Mouse (Mus musculus) G1E (cell line): ENCODE measurements at regions not wholly inside any gene's neighbourhood (a gene's known extent, or its start where the extent isn't known, plus 50 kb on each side); places are given as distances from the start of the nearest gene placed in this dataset.

Experiments
- ATAC-seq: 2 replicates; pipeline ENCODE4 v1.8.0; 2016; ENCODE audit warnings: mild to moderate bottlenecking; ENCODE audit not compliant: insufficient number of reproducible peaks, poor library complexity, low FRiP score, severe bottlenecking; ENCODE audit errors: extremely low read depth
- DNase-seq: peaks from one replicate; pipeline ENCODE4 v3.0.0; 2012; ENCODE audit warnings: low spot score
- H3K27me3 ChIP-seq: 2 replicates; pipeline ENCODE4 v1.6.1; 2012; ENCODE audit warnings: mild to moderate bottlenecking, low read length, inconsistent platforms; ENCODE audit not compliant: insufficient read depth
- H3K36me3 ChIP-seq: replicated peaks from 2 replicates; pipeline ENCODE3; 2012; ENCODE audit warnings: mild to moderate bottlenecking, inconsistent platforms
- H3K4me1 ChIP-seq: 2 replicates; pipeline ENCODE4 v1.6.1; 2012; ENCODE audit warnings: low read depth, low read length, inconsistent platforms, mixed read lengths; ENCODE audit not compliant: insufficient read depth
- H3K4me3 ChIP-seq: 2 replicates; pipeline ENCODE4 v1.5.1; 2012; ENCODE audit warnings: low read depth, mild to moderate bottlenecking, inconsistent platforms, low read length, moderate library complexity, mixed read lengths
- H3K9me3 ChIP-seq: replicated peaks from 2 replicates; pipeline ENCODE4 v1.6.1; 2012; ENCODE audit warnings: inconsistent platforms
- CTCF ChIP-seq: IDR thresholded peaks from 2 replicates; pipeline ENCODE4 v1.5.1; 2012; ENCODE audit warnings: low read depth, low read length, inconsistent platforms, mixed read lengths
- GATA1 ChIP-seq: IDR thresholded peaks from 2 replicates; pipeline ENCODE4 v1.6.1; 2012; ENCODE audit warnings: borderline replicate concordance, low read length, inconsistent platforms, mixed read lengths
- GATA2 ChIP-seq: IDR thresholded peaks from 2 replicates; pipeline ENCODE4 v1.6.1; 2012; ENCODE audit warnings: low read depth, low read length, inconsistent platforms, borderline replicate concordance
- POLR2AphosphoS5 ChIP-seq: IDR thresholded peaks from 2 replicates; pipeline ENCODE4 v1.6.1; 2012; ENCODE audit warnings: low read depth, low read length, inconsistent platforms; ENCODE audit not compliant: insufficient replicate concordance
- TAL1 ChIP-seq: conservative IDR thresholded peaks from 2 replicates; pipeline ENCODE4 v1.6.1; 2012; ENCODE audit warnings: low read depth, low read length, inconsistent platforms, mixed read lengths

DNA sequence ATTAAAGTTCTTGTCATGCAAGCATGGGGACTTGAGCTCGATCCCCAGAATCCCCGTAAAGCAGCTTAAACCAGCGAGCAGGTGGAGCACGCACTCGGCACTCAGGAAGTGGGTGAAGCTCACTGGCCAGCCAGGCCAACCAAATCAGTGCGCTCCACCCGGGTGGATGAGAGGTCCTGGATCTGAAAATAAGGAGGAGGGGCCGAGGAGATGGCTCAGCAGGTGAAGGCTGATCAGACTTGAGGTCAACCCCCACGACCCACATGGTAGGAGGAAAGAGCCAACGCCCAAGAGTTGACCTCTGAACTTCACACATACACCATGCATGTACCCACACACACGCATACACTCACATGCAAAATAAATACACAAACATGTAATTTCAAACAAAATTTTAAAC lies 120.8 kb downstream of the Inhbb start:
- Histone ChIP-seq H3K4me1 (no peaks in the 10 kb centered on the region), H3K36me3 (no peaks in the 10 kb centered on the region), H3K4me3 (no peak overlapping the region), H3K9me3 (peaks cover 78% of the 10 kb centered on the region), H3K27me3 (no peaks in the 10 kb centered on the region)
- no peak for DNase-seq
- no peak for ATAC-seq
- TF ChIP-seq TAL1 (no peak), GATA2 (no peak), CTCF (no peak), POLR2AphosphoS5 (no peak), GATA1 (no peak)

DNA sequence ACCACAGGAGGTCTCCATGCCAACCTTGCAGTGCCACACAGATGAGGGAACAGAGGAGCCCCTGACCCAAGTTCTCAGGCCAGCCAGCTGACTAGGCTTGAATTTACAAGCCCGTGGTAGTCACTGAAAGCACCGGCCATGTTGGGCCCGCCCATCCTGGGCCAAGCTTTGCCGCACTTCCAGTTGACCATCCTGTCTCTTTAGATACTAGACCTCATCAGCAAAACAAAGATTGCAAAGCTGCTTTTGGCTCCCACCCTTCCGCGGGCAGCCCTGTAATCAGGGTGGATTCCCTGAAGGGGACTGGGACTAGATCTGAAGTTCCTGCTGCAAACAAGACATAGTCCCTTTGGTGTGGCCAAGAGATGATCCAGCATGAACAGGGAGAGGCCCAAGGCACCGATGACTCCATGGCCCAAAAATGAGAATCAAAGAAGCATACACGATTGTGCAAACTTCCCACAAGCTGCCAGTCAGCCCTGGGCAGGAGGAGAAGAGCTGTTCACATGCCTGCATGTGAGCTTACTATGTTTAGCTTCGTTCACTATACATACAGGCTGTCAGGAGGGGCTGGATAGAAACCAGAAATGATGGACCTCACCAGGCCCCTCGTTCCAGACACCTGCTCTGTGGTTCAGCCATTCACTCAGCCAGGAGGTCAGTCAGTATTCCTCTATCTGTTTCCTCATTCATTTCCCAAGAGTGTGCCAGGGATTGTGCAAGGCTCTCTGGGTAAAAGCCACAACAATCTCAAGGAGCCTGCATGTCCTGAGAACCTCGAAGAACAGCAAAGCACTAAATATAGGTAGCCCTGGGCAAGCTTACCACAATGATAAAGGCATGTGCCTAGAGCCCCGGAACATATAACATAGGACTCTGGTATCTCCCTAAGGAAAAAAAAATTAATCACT lies 122.0 kb downstream of the Inhbb start:
- no peaks in the 10 kb centered on the region for H3K36me3 ChIP-seq
- H3K4me3 ChIP-seq, result no peak overlapping the region
- TF ChIP-seq POLR2AphosphoS5, result no peak
- TF ChIP-seq TAL1, result no peak
- no peak for TF ChIP-seq CTCF
- TF ChIP-seq GATA2, result no peak
- TF ChIP-seq GATA1, result no peak
- no peaks in the 10 kb centered on the region for H3K27me3 ChIP-seq
- peaks cover 72% of the 10 kb centered on the region for H3K9me3 ChIP-seq
- ATAC-seq (no peak), DNase-seq (no peak)
- H3K4me1 ChIP-seq, result no peaks in the 10 kb centered on the region

DNA sequence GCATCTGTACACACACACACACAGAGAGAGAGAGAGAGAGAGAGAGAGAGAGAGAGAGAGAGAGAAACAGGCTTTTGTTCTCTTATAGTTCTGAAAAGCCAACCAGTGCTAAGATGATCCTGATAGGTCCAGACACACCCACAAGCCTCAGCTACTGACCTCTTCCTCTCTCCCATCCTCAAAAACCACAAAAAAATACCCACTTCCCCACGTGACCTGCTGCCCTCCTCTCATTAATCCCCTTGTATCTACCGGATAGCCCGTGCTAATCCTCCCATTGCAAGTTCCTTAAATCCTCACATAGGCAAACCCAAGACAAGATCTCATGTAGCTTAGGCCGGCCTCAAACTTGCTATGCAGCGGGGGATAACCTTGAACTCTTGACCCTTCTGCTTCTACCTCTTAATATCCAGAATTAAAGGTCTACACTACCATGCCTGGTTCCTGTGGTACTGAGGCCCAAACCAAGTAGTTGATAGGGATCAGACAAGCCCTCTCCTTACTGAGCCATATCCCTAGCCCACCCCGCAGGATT lies 123.3 kb downstream of the Inhbb start:
- ATAC-seq (no peak), DNase-seq (no peak)
- no peaks in the 10 kb centered on the region for H3K4me1 ChIP-seq
- H3K9me3 ChIP-seq, result peaks cover 71% of the 10 kb centered on the region
- H3K4me3 ChIP-seq, result no peak overlapping the region
- H3K36me3 ChIP-seq, result no peaks in the 10 kb centered on the region
- no peak for TF ChIP-seq GATA1
- no peak for TF ChIP-seq CTCF
- TF ChIP-seq POLR2AphosphoS5, result no peak
- no peak for TF ChIP-seq TAL1
- no peak for TF ChIP-seq GATA2
- H3K27me3 ChIP-seq, result no peaks in the 10 kb centered on the region

DNA sequence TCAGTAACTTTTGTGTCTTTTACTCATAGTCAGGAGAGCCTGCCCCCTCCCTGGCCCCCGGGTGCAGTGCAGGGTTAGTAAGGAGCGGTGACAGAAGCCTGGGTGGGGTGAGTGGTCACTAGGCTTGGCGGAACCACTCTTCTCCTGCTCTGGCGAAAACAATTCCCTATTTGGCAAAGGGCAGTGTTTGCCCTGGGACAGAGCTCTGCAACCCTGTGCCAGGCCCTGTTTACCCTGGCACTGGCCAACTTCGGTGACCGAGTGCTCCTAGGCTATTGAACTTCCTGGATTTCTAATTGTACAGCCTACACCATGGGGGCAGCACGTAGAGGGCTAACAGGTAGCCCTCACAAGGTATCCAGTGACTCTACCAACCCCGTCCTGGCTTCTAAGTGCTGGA lies 126.9 kb downstream of the Inhbb start:
- ATAC-seq (no peak), DNase-seq (no peak)

DNA sequence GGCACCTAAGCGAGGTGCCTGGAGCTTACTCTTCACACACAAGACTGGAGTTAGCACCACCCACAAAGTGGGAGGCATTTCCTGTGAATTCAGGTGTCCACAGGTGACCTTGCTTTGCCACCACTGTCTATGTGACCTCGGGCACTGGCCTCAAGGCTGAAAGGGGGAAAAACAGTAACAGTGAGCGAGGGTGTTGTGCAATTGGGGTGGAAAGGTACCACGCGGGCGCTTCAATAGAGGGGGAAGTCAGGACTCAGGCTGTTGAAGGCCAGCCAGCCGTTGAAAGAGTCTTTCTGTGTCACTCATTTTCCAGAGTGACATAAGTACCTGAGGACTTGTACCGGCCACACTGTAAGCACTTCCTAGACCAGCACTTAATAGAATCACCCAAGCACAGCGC lies 128.2 kb downstream of the Inhbb start:
- ATAC-seq (no peak), DNase-seq (no peak)
- Histone ChIP-seq H3K36me3 (no peaks in the 10 kb centered on the region), H3K9me3 (peaks cover 67% of the 10 kb centered on the region), H3K4me1 (no peaks in the 10 kb centered on the region), H3K27me3 (no peaks in the 10 kb centered on the region), H3K4me3 (no peak overlapping the region)
- TF ChIP-seq GATA1 (no peak), TAL1 (no peak), CTCF (no peak)

More for the DNA sequence above, 126.9 kb downstream of the Inhbb start:
- H3K4me3 ChIP-seq, result no peak overlapping the region
- no peaks in the 10 kb centered on the region for H3K36me3 ChIP-seq
- no peaks in the 10 kb centered on the region for H3K4me1 ChIP-seq
- H3K9me3 ChIP-seq, result peaks cover 69% of the 10 kb centered on the region
- no peaks in the 10 kb centered on the region for H3K27me3 ChIP-seq
- no peak for TF ChIP-seq CTCF
- TF ChIP-seq POLR2AphosphoS5, result no peak
- TF ChIP-seq TAL1, result no peak
- TF ChIP-seq GATA1, result no peak
- TF ChIP-seq GATA2, result no peak

DNA sequence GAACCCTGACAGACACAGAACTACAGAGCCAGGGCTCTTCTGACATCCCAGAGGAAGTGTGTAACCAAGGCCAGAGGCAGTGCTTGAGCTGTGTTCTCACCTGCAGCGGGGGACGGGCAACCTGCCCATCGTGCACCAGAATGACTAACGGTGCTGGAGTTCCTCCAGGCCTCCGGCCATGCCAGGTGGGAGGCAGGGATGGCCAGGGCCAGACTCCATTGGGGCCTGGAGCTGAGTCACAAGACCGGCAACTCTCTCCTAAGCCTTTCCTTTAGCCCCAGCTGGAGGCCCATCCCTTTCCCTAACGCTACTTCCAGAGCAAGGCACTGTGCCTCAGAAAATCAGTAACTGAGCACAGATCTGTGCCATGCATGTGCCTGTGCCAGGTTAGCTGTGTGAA lies 129.8 kb downstream of the Inhbb start:
- Histone ChIP-seq H3K4me1 (no peaks in the 10 kb centered on the region), H3K36me3 (no peaks in the 10 kb centered on the region), H3K4me3 (no peak overlapping the region), H3K9me3 (peaks cover 64% of the 10 kb centered on the region), H3K27me3 (no peaks in the 10 kb centered on the region)
- no peak for ATAC-seq
- no peak for DNase-seq
- TF ChIP-seq POLR2AphosphoS5 (no peak), TAL1 (no peak), GATA1 (no peak), CTCF (no peak), GATA2 (no peak)
